Mouse (Mus musculus) midbrain, postnatal 0 days (tissue): ENCODE measurements around the gene Il17rc. TPM values are rescaled to one million over a fixed set of nuclear protein-coding genes. Genes with fewer than 3 reads are reported as not detected.

Experiments used
- ATAC-seq: fragments of 200-750 bp; cut with Nextera tagmentation; 2 replicates; pipeline ENCODE4 v1.8.0; 2017; ENCODE audit warnings: moderate number of reproducible peaks, mild to moderate bottlenecking, moderate TSS enrichment, moderate library complexity; ENCODE audit not compliant: low FRiP score
- DNase-seq: peaks from one replicate; pipeline ENCODE4 v3.0.0-alpha.2; 2015; ENCODE audit warnings: low spot score
- H3K27ac ChIP-seq: fragments of 300-500 bp; sonication (generic); 2 replicates; pipeline ENCODE4 v1.5.1; 2014; ENCODE audit warnings: low read depth, mild to moderate bottlenecking, low read length, mixed read lengths
- H3K27me3 ChIP-seq: fragments of 300-500 bp; sonication (generic); 2 replicates; pipeline ENCODE4 v1.6.1; 2014; ENCODE audit warnings: low read length, control low read depth, mixed read lengths; ENCODE audit not compliant: insufficient read depth
- H3K36me3 ChIP-seq: fragments of 300-500 bp; sonication (generic); 2 replicates; pipeline ENCODE4 v1.6.1; 2014; ENCODE audit warnings: low read length, control low read depth, mixed read lengths; ENCODE audit not compliant: insufficient read depth
- H3K4me1 ChIP-seq: fragments of 300-500 bp; sonication (generic); 2 replicates; pipeline ENCODE4 v1.6.1; 2014; ENCODE audit warnings: mild to moderate bottlenecking, control low read depth, antibody characterized with exemption, low read length, mixed read lengths; ENCODE audit not compliant: insufficient read depth
- H3K4me2 ChIP-seq: fragments of 300-500 bp; sonication (generic); 2 replicates; pipeline ENCODE4 v1.6.1; 2014; ENCODE audit warnings: low read depth, mild to moderate bottlenecking, low read length, mixed read lengths; ENCODE audit not compliant: poor library complexity, severe bottlenecking
- H3K4me3 ChIP-seq: fragments of 300-500 bp; sonication (generic); 2 replicates; pipeline ENCODE4 v1.5.1; 2014; ENCODE audit warnings: low read depth, mild to moderate bottlenecking, low read length, moderate library complexity
- H3K9ac ChIP-seq: fragments of 300-500 bp; sonication (generic); replicated peaks from 2 replicates; pipeline ENCODE4 v1.6.1; 2014; ENCODE audit warnings: mild to moderate bottlenecking, low read length, moderate library complexity, mixed read lengths; ENCODE audit not compliant: poor library complexity, severe bottlenecking
- H3K9me3 ChIP-seq: fragments of 300-500 bp; sonication (generic); 2 replicates; pipeline ENCODE4 v1.6.1; 2016; ENCODE audit warnings: low read length, control low read depth
- CTCF ChIP-seq: IDR thresholded peaks from 2 replicates; pipeline ENCODE4 v1.5.1; 2016; ENCODE audit warnings: antibody characterized with exemption, mild to moderate bottlenecking
- WGBS: fragments of 180-500 bp; shearing (Covaris S2); extraction: QIAGEN DNeasy Blood & Tissue Kit; methylation state at CpG from one replicate; pipeline ENCODE4 v1.1.7; 2014; 5-methylcytosine and 5-hydroxymethylcytosine counted together
- polyA plus RNA-seq: library from polyadenylated mRNA; unstranded; fragments of >200 nt; fragmentation: Nextera tagmentation; extraction: Ambion mirVana; gene quantifications from 2 replicates; pipeline ENCODE4 v1.2.1, GENCODE M21; 2015
- total RNA-seq: library from RNA; depleted of rRNA; stranded (reverse); fragments of >200 nt; gene quantifications from 2 replicates; pipeline ENCODE4 v1.2.3, GENCODE M21; 2014; rRNA removed

The Il17rc gene
- total RNA-seq (4.7 and 11.6 TPM in 2 replicates), polyA plus RNA-seq (4.1 and 4.2 TPM in 2 replicates)

- no peak within 1 kb of the TSS for H3K9ac ChIP-seq
- no peak within 1 kb of the TSS for H3K27ac ChIP-seq
- ATAC-seq (no peak), DNase-seq (no peak)
- no peaks in the 10 kb centered on the region for H3K4me1 ChIP-seq
- peaks cover 16% of the 10 kb centered on the region for H3K27me3 ChIP-seq
- no peaks in the 10 kb centered on the region for H3K36me3 ChIP-seq
- H3K4me2 ChIP-seq, result no peak within 1 kb of the TSS
- 18% methylated on average over 12 of the region's 12 CpGs for WGBS
- no peak for TF ChIP-seq CTCF
- H3K4me3 ChIP-seq, result no peak within 1 kb of the TSS
- H3K9me3 ChIP-seq, result no peaks in the 10 kb centered on the region
Measured at GRCm38 (mm10) chr6:113471297-113471936, at the start of gene Il17rc. TSS of gene Il17rc (plus strand) at chr6:113471427.

GRCm38 (mm10) chr6:113423000-113423399, 48.2 kb upstream of the Il17rc start:
- H3K4me1 ChIP-seq, result peaks cover 5% of the 10 kb centered on the region; the same call in 1 of the 2 replicates
- H3K9ac ChIP-seq, result no peak overlapping the region
- 79% methylated on average over 4 of the region's 4 CpGs for WGBS
- no peak overlapping the region for H3K27ac ChIP-seq
- DNase-seq (no peak), ATAC-seq (no peak)
- no peaks in the 10 kb centered on the region for H3K9me3 ChIP-seq
- no peak overlapping the region for H3K4me3 ChIP-seq
- no peak overlapping the region for H3K4me2 ChIP-seq
- no peak for TF ChIP-seq CTCF
- no peaks in the 10 kb centered on the region for H3K27me3 ChIP-seq
- no peaks in the 10 kb centered on the region for H3K36me3 ChIP-seq

GRCm38 (mm10) chr6:113424187-113424586, 47.0 kb upstream of the Il17rc start:
- Histone ChIP-seq H3K27ac (no peak overlapping the region), H3K36me3 (no peaks in the 10 kb centered on the region), H3K9ac (no peak overlapping the region), H3K4me3 (no peak overlapping the region), H3K4me1 (no peaks in the 10 kb centered on the region), H3K4me2 (no peak overlapping the region), H3K9me3 (no peaks in the 10 kb centered on the region), H3K27me3 (no peaks in the 10 kb centered on the region)
- 85% methylated on average over 7 of the region's 7 CpGs for WGBS
- ATAC-seq, result no peak
- no peak for DNase-seq
- TF ChIP-seq CTCF, result no peak

- H3K4me1 ChIP-seq, result no peaks in the 10 kb centered on the region
- WGBS, result 91% methylated on average over 4 of the region's 4 CpGs
- H3K27ac ChIP-seq, result no peak overlapping the region
- H3K4me3 ChIP-seq, result no peak overlapping the region
- H3K4me2 ChIP-seq, result no peak overlapping the region
- H3K36me3 ChIP-seq, result no peaks in the 10 kb centered on the region
- no peak for TF ChIP-seq CTCF
- DNase-seq (no peak), ATAC-seq (no peak)
- no peaks in the 10 kb centered on the region for H3K27me3 ChIP-seq
- no peak overlapping the region for H3K9ac ChIP-seq
- H3K9me3 ChIP-seq, result no peaks in the 10 kb centered on the region
Measured at GRCm38 (mm10) chr6:113426696-113427095, 44.5 kb upstream of the Il17rc start.

- H3K36me3 ChIP-seq, result no peaks in the 10 kb centered on the region
- DNase-seq, result peak; percentile 18
- no peak overlapping the region for H3K27ac ChIP-seq
- TF ChIP-seq CTCF, result peak; percentile 76
- H3K9me3 ChIP-seq, result no peaks in the 10 kb centered on the region
- no peak for ATAC-seq
- no peak overlapping the region for H3K4me2 ChIP-seq
- no peak overlapping the region for H3K9ac ChIP-seq
- no peaks in the 10 kb centered on the region for H3K27me3 ChIP-seq
- H3K4me1 ChIP-seq, result no peaks in the 10 kb centered on the region
- H3K4me3 ChIP-seq, result no peak overlapping the region
- 65% methylated on average over 3 of the region's 3 CpGs for WGBS
Measured at GRCm38 (mm10) chr6:113427397-113427796, 43.8 kb upstream of the Il17rc start.

GRCm38 (mm10) chr6:113428006-113428405, 43.2 kb upstream of the Il17rc start:
- ATAC-seq, result no peak
- Histone ChIP-seq H3K4me2 (no peak overlapping the region), H3K4me1 (no peaks in the 10 kb centered on the region), H3K36me3 (no peaks in the 10 kb centered on the region), H3K4me3 (no peak overlapping the region), H3K27ac (no peak overlapping the region), H3K9me3 (no peaks in the 10 kb centered on the region), H3K9ac (no peak overlapping the region), H3K27me3 (no peaks in the 10 kb centered on the region)
- TF ChIP-seq CTCF, result no peak
- 91% methylated on average over 16 of the region's 16 CpGs for WGBS
- DNase-seq, result no peak
